Mouse (Mus musculus) adrenal gland, postnatal 4 days (tissue): Measurements from ENCODE around the gene Olfr341. TPM values are rescaled to one million over a fixed set of nuclear protein-coding genes. Genes with fewer than 3 reads are reported as not detected.

Source experiments
- DNase-seq, 2 experiments: peaks; one replicate each; pipeline ENCODE4 v3.0.0; 2021 to 2022; ENCODE audit warnings: low spot score in 2 of 2, mixed read lengths in 2 of 2
- long read RNA-seq, 2 experiments: library from polyadenylated mRNA; stranded (forward); transcript quantifications; one replicate each; pipeline ENCODE4 v2.0.0; 2021
- total RNA-seq, 2 experiments: library from RNA; stranded (reverse); gene quantifications; 2 replicates each; pipeline ENCODE4 v1.2.3; 2021

The Olfr341 gene
- not detected for total RNA-seq
- long read RNA-seq, experiment 1, result 0 reads
- long read RNA-seq, experiment 2, result 0 reads

GRCm38 (mm10) chr2:36482368-36482767, at the start of gene Olfr341:
Gene Olfr341 (minus strand): TSS chr2:36482468.
- no peak for DNase-seq

- no peak for DNase-seq
Observed at GRCm38 (mm10) chr2:36524698-36525097, 42.4 kb upstream of the Olfr341 start, which contains the start of gene Olfr342. Gene Olfr342 (plus strand): TSS chr2:36524998.

- no peak for DNase-seq
Observed at GRCm38 (mm10) chr2:36473634-36474033, 8.6 kb downstream of the Olfr341 start.

- no peak for DNase-seq
Observed at GRCm38 (mm10) chr2:36452287-36452686, 30.0 kb downstream of the Olfr341 start, which contains the start of gene Olfr340. Gene Olfr340 (plus strand): TSS chr2:36452587.

Other genes starting within 250 kb of the Olfr341 start
- gene Olfr338, start 108.9 kb downstream of the Olfr341 start, total RNA-seq, result not detected
- not detected for gene Olfr339, start 63.5 kb downstream of the Olfr341 start, total RNA-seq
- not detected for gene Olfr340, start 29.9 kb downstream of the Olfr341 start, total RNA-seq
- gene Olfr342, start 42.5 kb upstream of the Olfr341 start, total RNA-seq, result not detected
- not detected for gene Olfr344, start 84.2 kb upstream of the Olfr341 start, total RNA-seq
- not detected for gene Olfr345, start 157.6 kb upstream of the Olfr341 start, total RNA-seq
- gene Olfr346, start 203.3 kb upstream of the Olfr341 start, total RNA-seq, result not detected
- not detected for gene Olfr347, start 249.4 kb upstream of the Olfr341 start, total RNA-seq